Mouse (Mus musculus) intestine, postnatal 0 days (tissue): ENCODE data around the gene Napsa. TPM values are rescaled to one million over a fixed set of nuclear protein-coding genes. Genes with fewer than 3 reads are reported as not detected.

Experiments used
- ATAC-seq: fragments of 200-750 bp; cut with Nextera tagmentation; 2 replicates; pipeline ENCODE4 v1.8.0; 2017; ENCODE audit warnings: mild to moderate bottlenecking, moderate TSS enrichment, moderate library complexity
- H3K27ac ChIP-seq: fragments of 300-500 bp; sonication (generic); 2 replicates; pipeline ENCODE4 v1.5.1; 2014; ENCODE audit warnings: mild to moderate bottlenecking, low read depth, low read length, moderate library complexity
- H3K27me3 ChIP-seq: fragments of 300-500 bp; sonication (generic); replicated peaks from 2 replicates; pipeline ENCODE4 v1.6.1; 2014; ENCODE audit warnings: low read length, mixed read lengths; ENCODE audit not compliant: control insufficient read depth, insufficient read depth
- H3K36me3 ChIP-seq: fragments of 300-500 bp; sonication (generic); 2 replicates; pipeline ENCODE4 v1.6.1; 2014; ENCODE audit warnings: mild to moderate bottlenecking, moderate library complexity; ENCODE audit not compliant: control insufficient read depth, insufficient read depth
- H3K4me1 ChIP-seq: fragments of 300-500 bp; sonication (generic); replicated peaks from 2 replicates; pipeline ENCODE4 v1.6.1; 2014; ENCODE audit warnings: antibody characterized with exemption, low read length, mixed read lengths; ENCODE audit not compliant: control insufficient read depth, insufficient read depth
- H3K4me2 ChIP-seq: fragments of 300-500 bp; sonication (generic); replicated peaks from 2 replicates; pipeline ENCODE4 v1.6.1; 2014; ENCODE audit warnings: low read depth, mild to moderate bottlenecking, moderate library complexity
- H3K4me3 ChIP-seq: fragments of 300-500 bp; sonication (generic); 2 replicates; pipeline ENCODE4 v1.5.1; 2014; ENCODE audit warnings: low read depth, low read length
- H3K9ac ChIP-seq: fragments of 300-500 bp; sonication (generic); 2 replicates; pipeline ENCODE4 v1.6.1; 2014; ENCODE audit warnings: mild to moderate bottlenecking, low read depth, low read length
- H3K9me3 ChIP-seq: fragments of 300-500 bp; sonication (generic); 2 replicates; pipeline ENCODE4 v1.6.1; 2016; ENCODE audit warnings: mixed run types; ENCODE audit not compliant: control insufficient read depth
- CTCF ChIP-seq: sonication (generic); IDR thresholded peaks from 2 replicates; pipeline ENCODE4 v1.5.1; 2016; ENCODE audit warnings: low read depth, mild to moderate bottlenecking, control low read depth, antibody characterized with exemption, moderate library complexity
- WGBS: fragments of 180-500 bp; shearing (Covaris S2); extraction: QIAGEN DNeasy Blood & Tissue Kit; methylation state at CpG from one replicate; pipeline ENCODE4 v1.1.7; 2014; 5-methylcytosine and 5-hydroxymethylcytosine counted together
- microRNA-seq: library from miRNA; unstranded; fragments of <30 nt; microRNA quantifications from one replicate; pipeline ENCODE4, GENCODE M21; 2016
- polyA plus RNA-seq: library from polyadenylated mRNA; unstranded; fragments of >200 nt; fragmentation: Nextera tagmentation; extraction: Ambion mirVana; gene quantifications from 2 replicates; pipeline ENCODE4 v1.2.1, GENCODE M21; 2015

The Napsa gene
- polyA plus RNA-seq, 1 experiment from 2014 or later = 0.99 TPM

GRCm38 (mm10) chr7:44626068-44626385 lies 53.8 kb downstream of the Napsa start:
- Histone ChIP-seq H3K27me3 (no peaks in the 10 kb centered on the region), H3K4me2 (no peak overlapping the region), H3K9ac (no peak overlapping the region), H3K4me1 (no peaks in the 10 kb centered on the region), H3K36me3 (peaks cover 86% of the 10 kb centered on the region), H3K9me3 (no peaks in the 10 kb centered on the region), H3K27ac (no peak overlapping the region), H3K4me3 (no peak overlapping the region)
- 53% methylated on average over 1 of the region's 1 CpGs for WGBS
- TF ChIP-seq CTCF = peak; percentile 40
- no peak for ATAC-seq

DNA sequence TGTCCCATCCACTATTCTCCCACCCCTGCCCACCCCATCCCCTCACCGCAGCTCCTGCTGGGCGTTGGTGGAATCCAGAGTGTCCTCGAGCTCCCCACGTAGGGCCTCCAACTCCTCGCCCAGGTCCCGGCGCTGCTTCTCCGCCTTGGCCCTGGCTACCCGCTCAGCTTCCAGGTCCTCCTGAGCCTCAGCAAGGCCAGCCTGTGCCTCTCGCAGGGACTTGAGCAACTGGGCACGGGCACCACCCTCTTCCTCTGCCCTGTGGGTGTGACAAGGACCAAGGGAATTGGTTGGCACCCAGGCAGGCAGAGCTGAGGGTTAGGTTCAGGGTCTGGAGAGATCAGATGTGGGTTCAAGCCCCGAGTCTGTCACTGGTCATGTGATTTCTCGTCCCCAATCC lies 54.8 kb downstream of the Napsa start:
- Histone ChIP-seq H3K4me1 (no peaks in the 10 kb centered on the region), H3K4me3 (no peak overlapping the region), H3K36me3 (peaks cover 87% of the 10 kb centered on the region), H3K9me3 (no peaks in the 10 kb centered on the region), H3K27ac (no peak overlapping the region), H3K9ac (no peak overlapping the region), H3K27me3 (no peaks in the 10 kb centered on the region), H3K4me2 (no peak overlapping the region)
- no peak for ATAC-seq
- no peak for TF ChIP-seq CTCF
- 78% methylated on average over 13 of the region's 13 CpGs for WGBS

GRCm38 (mm10) chr7:44628402-44629034 lies 56.3 kb downstream of the Napsa start:
- WGBS = 87% methylated on average over 15 of the region's 15 CpGs
- no peaks in the 10 kb centered on the region for H3K4me1 ChIP-seq
- no peak overlapping the region for H3K27ac ChIP-seq
- H3K4me2 ChIP-seq = no peak overlapping the region
- H3K9ac ChIP-seq = no peak overlapping the region
- no peaks in the 10 kb centered on the region for H3K9me3 ChIP-seq
- H3K36me3 ChIP-seq = peaks cover 87% of the 10 kb centered on the region
- no peak for TF ChIP-seq CTCF
- no peak overlapping the region for H3K4me3 ChIP-seq
- no peak for ATAC-seq
- no peaks in the 10 kb centered on the region for H3K27me3 ChIP-seq

- WGBS = 65% methylated on average over 13 of the region's 13 CpGs
- ATAC-seq = no peak
- Histone ChIP-seq H3K27me3 (no peaks in the 10 kb centered on the region), H3K4me1 (no peaks in the 10 kb centered on the region), H3K36me3 (peaks cover 84% of the 10 kb centered on the region), H3K27ac (no peak overlapping the region), H3K4me2 (no peak overlapping the region), H3K9me3 (no peaks in the 10 kb centered on the region), H3K4me3 (no peak overlapping the region), H3K9ac (no peak overlapping the region)
- TF ChIP-seq CTCF = no peak
Observed at GRCm38 (mm10) chr7:44630437-44630836, 58.3 kb downstream of the Napsa start.

- peaks cover 73% of the 10 kb centered on the region for H3K36me3 ChIP-seq
- no peaks in the 10 kb centered on the region for H3K4me1 ChIP-seq
- no peak for ATAC-seq
- no peaks in the 10 kb centered on the region for H3K27me3 ChIP-seq
- no peak overlapping the region for H3K4me3 ChIP-seq
- H3K9ac ChIP-seq = no peak overlapping the region
- no peak overlapping the region for H3K27ac ChIP-seq
- TF ChIP-seq CTCF = no peak
- H3K4me2 ChIP-seq = no peak overlapping the region
- H3K9me3 ChIP-seq = no peaks in the 10 kb centered on the region
- 49% methylated on average over 13 of the region's 13 CpGs for WGBS
Observed at GRCm38 (mm10) chr7:44632676-44633075, 60.5 kb downstream of the Napsa start.

DNA sequence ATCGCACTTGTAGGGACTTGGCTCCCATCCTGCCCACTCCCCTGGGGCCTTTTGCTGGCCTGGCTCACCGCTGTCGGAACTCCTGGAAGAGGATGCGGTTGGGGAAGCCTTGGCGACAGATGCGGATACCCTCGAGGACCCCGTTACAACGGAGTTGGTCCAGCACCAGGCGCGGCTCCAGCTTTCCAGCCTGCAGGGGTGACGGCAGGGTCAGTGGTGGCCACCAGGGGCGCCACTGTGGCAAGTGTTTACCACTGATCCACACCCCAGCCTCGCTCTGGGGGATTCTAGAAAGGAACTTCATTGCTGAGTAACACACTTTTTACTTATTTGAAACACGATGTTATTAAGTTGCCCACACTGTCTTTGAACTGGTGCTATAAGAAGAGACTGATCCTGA lies 61.2 kb downstream of the Napsa start:
- WGBS = 40% methylated on average over 15 of the region's 15 CpGs

More for the DNA sequence above, 61.2 kb downstream of the Napsa start:
- no peak for ATAC-seq
- peak; percentile 62 for TF ChIP-seq CTCF
- peaks cover 76% of the 10 kb centered on the region for H3K36me3 ChIP-seq
- no peaks in the 10 kb centered on the region for H3K9me3 ChIP-seq
- no peak overlapping the region for H3K4me2 ChIP-seq
- no peaks in the 10 kb centered on the region for H3K27me3 ChIP-seq
- H3K4me3 ChIP-seq = no peak overlapping the region
- H3K4me1 ChIP-seq = no peaks in the 10 kb centered on the region
- H3K9ac ChIP-seq = no peak overlapping the region
- no peak overlapping the region for H3K27ac ChIP-seq

Small RNA genes lying within 50 kb of the gene (microRNA-seq; reads per million reads assigned to microRNA genes)
- gene Mir7053 = not detected

Other genes starting within 250 kb of the Napsa start
- 0.55 and 0.58 TPM in 2 replicates for gene Syt3, start 188.3 kb upstream of the Napsa start, polyA plus RNA-seq
- gene 1700008O03Rik, start 186.6 kb upstream of the Napsa start, polyA plus RNA-seq = 0.51 and 0.60 TPM in 2 replicates
- 0.35 and 0.54 TPM in 2 replicates for gene Lrrc4b, start 143.4 kb upstream of the Napsa start, polyA plus RNA-seq
- 1.5 and 1.7 TPM in 2 replicates for gene Aspdh, start 107.0 kb upstream of the Napsa start, polyA plus RNA-seq
- 28.6 and 30.3 TPM in 2 replicates for gene Josd2, start 104.4 kb upstream of the Napsa start, polyA plus RNA-seq
- gene Emc10, start 75.9 kb upstream of the Napsa start, polyA plus RNA-seq = 68.6 and 74.8 TPM in 2 replicates
- 4.4 and 5.2 TPM in 2 replicates for gene Fam71e1, start 75.8 kb upstream of the Napsa start, polyA plus RNA-seq
- gene Mybpc2, start 47.7 kb upstream of the Napsa start, polyA plus RNA-seq = 0.13 and 0.18 TPM in 2 replicates
- 0.17 and 0.33 TPM in 2 replicates for gene Spib, start 40.3 kb upstream of the Napsa start, polyA plus RNA-seq
- 16.8 and 18.3 TPM in 2 replicates for gene Pold1, start 23.5 kb upstream of the Napsa start, polyA plus RNA-seq
- 71.3 and 73.9 TPM in 2 replicates for gene Nr1h2, start 18.4 kb upstream of the Napsa start, polyA plus RNA-seq
- 0.20 TPM in 2 replicates for gene Kcnc3, start 18.3 kb downstream of the Napsa start, polyA plus RNA-seq
- 114 and 141 TPM in 2 replicates for gene Myh14, start 98.5 kb downstream of the Napsa start, polyA plus RNA-seq
- gene Izumo2, start 136.4 kb downstream of the Napsa start, polyA plus RNA-seq = not detected in 2 replicates
- 35.1 and 37.0 TPM in 2 replicates for gene Vrk3, start 176.0 kb downstream of the Napsa start, polyA plus RNA-seq
- gene Zfp473, start 178.7 kb downstream of the Napsa start, polyA plus RNA-seq = 0.24 and 0.26 TPM in 2 replicates
- 28.0 and 28.1 TPM in 2 replicates for gene Nup62, start 243.7 kb downstream of the Napsa start, polyA plus RNA-seq
- gene Il4i1, start 244.0 kb downstream of the Napsa start, polyA plus RNA-seq = 0.82 and 0.89 TPM in 2 replicates
- gene Atf5, start 244.3 kb downstream of the Napsa start, polyA plus RNA-seq = 6.5 and 6.6 TPM in 2 replicates